Mouse (Mus musculus): ENCODE measurements at regions not wholly inside any gene's neighbourhood (a gene's known extent, or its start where the extent isn't known, plus 50 kb on each side); places are given as distances from the start of the nearest gene placed in this dataset.

- DNase-seq (ENCODE audit: low spot score in 2 of 2): no peak
Measured at GRCm38 (mm10) chr4:93935692-93936091, 600.4 kb upstream of the Tusc1 start.

- no peak for DNase-seq (ENCODE audit: low spot score in 2 of 2)
Measured at GRCm38 (mm10) chr4:93927117-93927516, 591.8 kb upstream of the Tusc1 start.

- no peak for DNase-seq (ENCODE audit: low spot score in 2 of 2)
Measured at GRCm38 (mm10) chr4:93924402-93924801, 589.1 kb upstream of the Tusc1 start.

GRCm38 (mm10) chr4:93886631-93887030 is 551.3 kb upstream of the Tusc1 start:
- DNase-seq (ENCODE audit: low spot score in 2 of 2): no peak

- DNase-seq (ENCODE audit: low spot score in 2 of 2): no peak
Measured at GRCm38 (mm10) chr4:93881318-93881717, 546.0 kb upstream of the Tusc1 start.

GRCm38 (mm10) chr4:93879351-93879872 is 544.1 kb upstream of the Tusc1 start:
- no peak for DNase-seq (ENCODE audit: low spot score in 2 of 2)

- DNase-seq (ENCODE audit: low spot score in 2 of 2): no peak
Measured at GRCm38 (mm10) chr4:93873271-93873670, 538.0 kb upstream of the Tusc1 start.

- no peak for DNase-seq (ENCODE audit: low spot score in 2 of 2)
Measured at GRCm38 (mm10) chr4:93853451-93853850, 518.1 kb upstream of the Tusc1 start.

GRCm38 (mm10) chr4:93849178-93849577 is 513.9 kb upstream of the Tusc1 start:
- DNase-seq (ENCODE audit: low spot score in 2 of 2): no peak

GRCm38 (mm10) chr4:93830701-93831100 is 495.4 kb upstream of the Tusc1 start:
- DNase-seq (ENCODE audit: low spot score in 2 of 2): no peak

GRCm38 (mm10) chr4:93793104-93793503 is 457.8 kb upstream of the Tusc1 start:
- no peak for DNase-seq (ENCODE audit: low spot score in 2 of 2)

- DNase-seq (ENCODE audit: low spot score in 2 of 2): no peak
Measured at GRCm38 (mm10) chr4:93790157-93790556, 454.8 kb upstream of the Tusc1 start.

- no peak for DNase-seq (ENCODE audit: low spot score in 2 of 2)
Measured at GRCm38 (mm10) chr4:93754497-93754896, 419.2 kb upstream of the Tusc1 start.

GRCm38 (mm10) chr4:93746326-93746725 is 411.0 kb upstream of the Tusc1 start:
- no peak for DNase-seq (ENCODE audit: low spot score in 2 of 2)

- DNase-seq (ENCODE audit: low spot score in 2 of 2): no peak
Measured at GRCm38 (mm10) chr4:93713711-93714110, 378.4 kb upstream of the Tusc1 start.

GRCm38 (mm10) chr4:93676403-93677039 is 341.2 kb upstream of the Tusc1 start:
- DNase-seq (ENCODE audit: low spot score in 2 of 2): no peak

- DNase-seq (ENCODE audit: low spot score in 2 of 2): no peak
Measured at GRCm38 (mm10) chr4:93675739-93676402, 340.6 kb upstream of the Tusc1 start.

GRCm38 (mm10) chr4:93669050-93669449 is 333.7 kb upstream of the Tusc1 start:
- no peak for DNase-seq (ENCODE audit: low spot score in 2 of 2)

- no peak for DNase-seq (ENCODE audit: low spot score in 2 of 2)
Measured at GRCm38 (mm10) chr4:93664293-93664692, 329.0 kb upstream of the Tusc1 start.

GRCm38 (mm10) chr4:93638207-93638606 is 302.9 kb upstream of the Tusc1 start:
- no peak for DNase-seq (ENCODE audit: low spot score in 2 of 2)

GRCm38 (mm10) chr4:93598474-93598873 is 263.2 kb upstream of the Tusc1 start:
- DNase-seq (ENCODE audit: low spot score in 2 of 2): no peak

GRCm38 (mm10) chr4:93584328-93584727 is 249.0 kb upstream of the Tusc1 start:
- no peak for DNase-seq (ENCODE audit: low spot score in 2 of 2)

GRCm38 (mm10) chr4:93583670-93584303 is 248.5 kb upstream of the Tusc1 start:
- DNase-seq (ENCODE audit: low spot score in 2 of 2): no peak

All from urinary bladder, postnatal 4 days (tissue).